Mouse (Mus musculus) skeletal muscle tissue, adult 2 months (tissue): ENCODE measurements around the gene Rnf208.

Experiments used
- DNase-seq: peaks from one replicate; pipeline ENCODE4 v3.0.0-alpha.2; 2012; ENCODE audit warnings: low read depth, low spot score

Gene Rnf208

GRCm38 (mm10) chr2:25224766-25225752 is 17.0 kb upstream of the Rnf208 start:
- DNase-seq, result peak; percentile 100

DNA sequence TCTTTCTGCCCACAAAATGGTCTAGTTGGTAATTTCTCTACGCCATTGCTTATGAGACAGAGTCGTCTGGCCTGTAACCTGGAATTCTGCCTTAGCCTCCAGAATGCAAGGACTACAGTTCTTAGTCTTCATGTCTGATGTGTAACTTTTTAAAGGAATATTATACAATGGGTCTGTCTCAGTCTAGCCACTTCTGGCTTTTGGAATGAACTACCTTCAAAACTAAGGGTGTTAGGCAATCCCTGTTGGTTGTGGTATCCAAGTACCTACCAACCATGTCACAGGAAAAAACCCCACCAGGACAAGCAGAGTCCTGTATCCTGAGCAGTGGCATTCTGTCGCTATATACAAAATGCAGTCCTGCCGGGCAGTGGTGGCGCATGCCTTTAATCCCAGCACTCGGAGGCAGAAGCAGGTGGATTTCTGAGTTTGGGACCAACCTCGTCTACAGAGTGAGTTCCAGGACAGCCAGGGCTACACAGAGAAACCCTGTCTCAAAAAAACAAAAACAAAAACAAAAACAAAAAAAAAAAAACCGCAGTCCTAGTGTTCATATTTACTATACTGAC is 16.2 kb upstream of the Rnf208 start:
- no peak for DNase-seq

DNA sequence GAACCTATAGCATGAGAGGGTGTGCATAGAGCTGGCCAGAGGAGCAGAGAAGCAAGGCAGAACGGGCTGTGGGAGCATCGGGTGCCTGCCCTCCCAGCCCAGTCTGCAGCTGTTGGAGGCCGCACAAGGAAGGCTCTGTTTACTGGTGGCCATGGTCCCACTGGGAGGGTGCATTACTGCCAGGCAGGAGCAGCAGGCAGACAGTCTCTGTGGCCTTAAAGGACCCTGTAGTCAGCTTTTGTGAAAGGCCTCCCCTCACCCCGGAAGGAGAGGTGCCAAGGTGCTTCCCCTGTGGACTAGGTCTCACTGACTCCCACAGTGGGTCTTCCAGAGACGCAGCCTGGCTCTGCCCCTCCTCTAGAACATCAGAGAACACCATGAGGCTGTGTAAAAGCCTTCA is 15.2 kb upstream of the Rnf208 start:
- peak; percentile 80 for DNase-seq

GRCm38 (mm10) chr2:25227406-25227805 is 14.6 kb upstream of the Rnf208 start:
- no peak for DNase-seq

DNA sequence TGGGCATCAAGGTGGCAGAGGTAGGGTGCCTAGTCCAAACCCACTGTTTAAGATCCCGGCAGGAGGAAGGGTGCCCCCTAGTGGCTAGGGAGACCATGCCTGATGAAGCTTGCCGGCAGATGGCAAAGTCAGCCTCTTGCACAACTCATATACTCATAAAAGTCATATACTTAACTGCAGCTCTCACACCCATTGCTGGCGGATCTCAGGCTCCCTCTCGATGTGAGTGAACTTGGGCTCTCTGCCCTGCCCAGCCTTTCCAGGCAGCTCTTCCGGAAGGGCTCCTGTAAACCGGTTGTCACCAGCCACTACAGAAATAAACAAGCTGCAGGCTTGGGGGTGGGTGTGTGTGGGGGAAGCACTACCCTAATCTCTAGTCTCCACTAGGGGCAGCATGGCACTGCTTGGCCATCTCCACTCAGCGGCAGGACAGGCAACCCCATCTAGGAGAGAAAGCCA is 13.6 kb upstream of the Rnf208 start:
- DNase-seq, result peak; percentile 88

DNA sequence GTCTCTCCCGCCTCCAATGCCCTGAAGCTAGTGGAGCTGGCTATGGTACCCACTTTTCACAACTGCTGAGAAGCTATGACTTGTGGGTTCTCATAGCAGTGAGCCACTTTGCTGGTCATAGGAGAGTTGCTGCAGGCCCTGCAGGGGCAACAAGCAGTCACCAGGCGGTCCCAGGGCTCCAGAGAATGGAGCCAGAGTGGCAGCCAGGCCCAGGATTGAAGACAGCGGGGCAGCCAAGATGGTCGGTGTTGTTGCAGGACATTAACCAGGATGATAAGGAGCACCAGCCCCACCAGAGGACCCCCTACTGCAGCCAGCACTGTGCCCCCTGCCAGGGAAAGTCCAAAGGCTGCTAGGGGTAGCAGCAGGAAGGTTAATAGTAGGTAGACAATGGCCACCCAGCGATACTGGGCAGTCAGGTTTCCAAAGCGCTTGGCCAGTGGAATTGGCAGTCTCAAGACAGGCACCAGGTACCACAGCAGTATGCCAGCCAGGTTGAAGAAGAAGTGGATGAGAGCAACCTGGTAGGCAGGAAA is 13.0 kb upstream of the Rnf208 start:
- DNase-seq, result no peak

DNA sequence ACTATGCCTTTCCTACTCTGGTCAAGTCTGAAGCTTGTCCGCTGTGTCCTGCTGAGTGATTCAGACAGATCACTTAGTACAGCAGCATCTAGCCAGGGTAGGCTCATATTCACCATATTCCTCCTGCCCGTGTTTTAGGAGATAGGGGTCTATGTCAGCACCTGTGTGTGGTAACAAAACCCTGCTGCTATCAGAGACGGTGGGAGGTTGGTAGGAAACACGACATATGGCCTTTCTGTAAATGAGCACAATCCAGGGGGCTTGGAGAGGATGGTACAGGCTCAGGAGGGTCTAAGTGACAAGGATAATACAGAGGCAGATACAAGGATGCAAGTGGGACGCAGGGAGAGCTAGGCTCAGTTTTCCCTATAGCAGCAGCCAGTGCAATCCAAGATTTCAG is 12.5 kb upstream of the Rnf208 start:
- no peak for DNase-seq

DNA sequence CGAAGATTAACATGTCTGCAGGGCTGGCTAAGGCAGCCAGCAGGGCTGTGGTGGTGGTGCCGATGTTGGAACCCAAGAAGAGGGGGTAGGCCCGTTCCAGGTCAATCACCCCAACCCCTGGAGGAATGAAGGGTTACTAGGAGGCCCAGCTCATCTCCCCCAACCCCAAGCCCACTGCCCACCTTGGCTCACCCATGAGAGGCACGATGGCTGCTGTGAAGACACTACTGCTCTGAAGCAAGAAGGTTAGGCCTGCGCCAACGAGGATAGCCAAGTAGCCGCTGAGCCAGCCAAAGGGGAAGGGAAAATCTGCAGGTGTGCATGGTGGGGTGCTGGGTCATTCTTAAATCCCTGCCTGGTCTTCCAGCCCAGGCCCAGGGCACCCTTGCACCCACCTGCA is 11.5 kb upstream of the Rnf208 start:
- no peak for DNase-seq

DNA sequence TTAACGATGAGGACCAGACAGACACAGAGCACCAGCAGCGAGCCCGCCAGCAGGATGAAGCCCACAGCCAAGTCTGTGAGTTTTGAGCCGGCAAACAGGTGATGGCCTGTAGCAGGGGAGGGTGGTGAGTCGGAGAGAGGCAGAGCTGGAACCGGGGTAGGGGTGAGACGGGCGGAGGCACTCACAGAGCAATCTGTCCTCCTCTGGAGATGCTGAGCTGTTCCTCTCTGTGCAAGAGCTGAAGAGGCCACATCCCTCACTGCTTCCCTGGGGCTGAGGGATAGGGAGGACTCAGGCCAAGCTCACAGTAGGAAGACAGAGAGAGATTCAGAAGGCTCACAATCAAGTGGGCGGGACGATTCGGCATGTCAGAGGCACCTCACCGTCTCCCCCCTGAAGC is 11.0 kb upstream of the Rnf208 start:
- no peak for DNase-seq

DNA sequence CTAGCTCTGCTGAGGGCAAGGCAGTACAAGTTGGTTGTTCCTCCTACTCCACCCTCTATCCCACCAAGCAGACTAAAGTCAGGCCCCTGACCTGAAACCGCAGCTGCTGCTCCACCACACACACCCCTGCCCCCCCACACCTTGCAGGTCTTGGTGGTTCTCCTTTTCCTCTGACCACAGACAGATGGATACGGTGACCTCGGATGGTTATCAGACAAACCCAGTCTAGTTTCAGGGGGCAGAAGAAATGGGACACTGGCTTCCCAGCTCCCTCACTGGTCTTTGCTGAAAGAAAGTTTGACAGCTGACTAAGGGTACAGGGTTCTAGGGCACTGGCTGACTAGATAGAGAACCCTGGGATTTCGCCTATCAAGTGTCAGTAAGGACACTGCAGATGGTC is 8.6 kb upstream of the Rnf208 start:
- no peak for DNase-seq

- DNase-seq, result no peak
Observed at GRCm38 (mm10) chr2:25234050-25234449, 8.0 kb upstream of the Rnf208 start, which contains the start of gene Slc34a3. Slc34a3 (minus strand) TSS chr2:25234364.

- DNase-seq, result no peak
Observed at GRCm38 (mm10) chr2:25234551-25235220, 7.4 kb upstream of the Rnf208 start.

GRCm38 (mm10) chr2:25236614-25237013 is 5.4 kb upstream of the Rnf208 start, which contains the start of gene Rnf224:
Rnf224 (minus strand) TSS chr2:25236787.
- DNase-seq, result no peak

- no peak for DNase-seq
Observed at GRCm38 (mm10) chr2:25237522-25237921, 4.5 kb upstream of the Rnf208 start.

DNA sequence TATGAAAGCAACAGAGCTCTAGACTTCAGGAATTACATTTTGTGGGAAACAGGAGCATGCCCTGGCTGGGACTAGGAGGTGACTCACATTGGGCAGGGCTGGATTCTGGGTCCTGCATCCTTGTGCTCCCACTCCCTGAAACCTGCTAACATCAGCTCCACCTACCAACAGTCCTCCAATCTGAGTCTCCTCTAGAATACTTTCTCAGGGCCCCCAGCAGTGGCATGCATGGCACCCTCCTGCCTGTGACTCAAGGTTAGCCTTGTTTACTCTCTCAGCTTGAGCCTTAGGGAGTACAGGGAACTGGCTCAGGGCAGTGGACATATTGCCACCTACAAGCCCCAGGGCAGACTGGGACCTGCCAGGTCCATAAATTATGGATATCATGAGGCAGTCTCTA is 3.9 kb upstream of the Rnf208 start:
- no peak for DNase-seq

- DNase-seq, result no peak
Observed at GRCm38 (mm10) chr2:25239766-25240165, 2.3 kb upstream of the Rnf208 start.

- no peak for DNase-seq
Observed at GRCm38 (mm10) chr2:25240310-25240709, 1.7 kb upstream of the Rnf208 start.

DNA sequence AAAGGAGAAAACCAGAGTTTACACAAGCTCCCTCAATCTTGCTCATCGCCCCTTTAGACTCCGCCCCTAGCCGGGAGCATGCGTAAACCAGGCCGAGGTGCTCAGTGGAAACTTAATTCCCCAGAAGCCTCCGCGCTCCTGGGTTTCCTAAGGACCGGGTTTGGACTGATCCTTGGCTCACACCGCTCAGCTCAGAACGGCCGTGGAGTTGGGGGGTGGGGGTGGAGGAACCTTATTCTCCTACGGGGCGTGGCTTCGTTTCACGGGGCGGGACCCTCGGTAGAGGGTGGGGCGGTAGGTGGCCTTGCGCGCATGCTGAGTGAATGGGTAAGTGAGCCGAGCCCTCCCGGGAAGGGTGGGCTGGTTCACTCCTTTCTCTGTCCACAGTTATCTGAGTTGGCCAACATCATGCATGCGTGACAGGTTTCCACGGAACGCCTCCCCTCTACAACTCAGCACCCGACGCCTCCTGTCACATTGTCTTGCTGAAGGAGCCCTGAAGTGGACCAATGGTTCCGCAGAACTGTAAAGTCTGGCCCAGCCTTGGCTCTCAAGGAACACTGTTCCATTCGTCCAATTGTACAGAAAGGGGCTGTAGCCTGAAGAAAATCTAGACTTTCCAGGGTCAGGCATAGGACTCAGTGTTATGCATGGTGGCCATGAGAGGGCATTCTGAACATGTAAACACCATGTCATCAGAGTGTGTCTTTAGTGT is 1.2 kb upstream of the Rnf208 start:
- DNase-seq, result peak; percentile 46

GRCm38 (mm10) chr2:25241438-25241775 is 648 bp upstream of the Rnf208 start:
- no peak for DNase-seq

- DNase-seq, result no peak
Observed at GRCm38 (mm10) chr2:25243342-25243741, 1.3 kb downstream of the Rnf208 start.

GRCm38 (mm10) chr2:25244144-25244543 is 2.1 kb downstream of the Rnf208 start:
- no peak for DNase-seq
